Mouse (Mus musculus): ENCODE data around the gene Pnpla6.

Pnpla6 gene

DNA sequence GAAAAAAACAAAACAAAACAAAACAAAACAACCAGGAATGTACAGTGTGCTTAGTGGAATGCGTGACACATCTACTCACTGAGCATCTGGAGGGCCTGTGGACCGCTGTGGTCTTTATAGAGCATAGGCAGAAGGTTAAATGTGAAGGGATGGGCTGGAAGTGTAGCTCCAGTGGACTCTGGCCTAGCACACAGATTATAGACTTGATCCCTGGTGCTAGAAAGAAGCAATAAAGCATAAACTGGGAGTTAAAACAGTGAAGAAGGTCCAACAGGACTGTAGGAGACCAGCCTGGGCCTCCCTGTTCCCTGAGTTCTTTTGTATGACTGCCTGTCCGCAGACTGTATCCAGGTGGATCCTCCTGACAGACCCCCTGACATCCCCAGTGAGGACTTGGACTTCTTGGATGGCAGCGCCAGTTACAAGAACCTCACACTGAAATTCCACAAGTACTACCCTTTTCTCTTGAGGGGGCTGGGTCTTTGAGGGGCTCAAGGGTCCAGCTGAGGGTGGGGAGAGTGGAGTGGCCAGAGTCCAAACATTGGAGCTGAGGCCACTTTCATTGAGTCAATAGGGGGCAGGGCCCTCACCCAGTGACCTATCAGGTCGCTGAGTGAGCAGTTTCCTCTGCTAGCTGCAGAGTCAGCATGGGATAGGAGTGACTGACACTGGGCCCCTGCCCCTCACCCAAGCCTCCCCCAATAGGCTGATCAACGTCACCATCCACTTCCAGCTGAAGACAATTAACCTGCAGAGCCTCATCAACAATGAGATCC, 7.0 kb upstream of the Pnpla6 start:
- DNase-seq, result no peak

- DNase-seq, result peak; percentile 19
These were observed 420 bp upstream of the Pnpla6 start for GRCm38 (mm10) chr8:3514681-3515247.

DNA sequence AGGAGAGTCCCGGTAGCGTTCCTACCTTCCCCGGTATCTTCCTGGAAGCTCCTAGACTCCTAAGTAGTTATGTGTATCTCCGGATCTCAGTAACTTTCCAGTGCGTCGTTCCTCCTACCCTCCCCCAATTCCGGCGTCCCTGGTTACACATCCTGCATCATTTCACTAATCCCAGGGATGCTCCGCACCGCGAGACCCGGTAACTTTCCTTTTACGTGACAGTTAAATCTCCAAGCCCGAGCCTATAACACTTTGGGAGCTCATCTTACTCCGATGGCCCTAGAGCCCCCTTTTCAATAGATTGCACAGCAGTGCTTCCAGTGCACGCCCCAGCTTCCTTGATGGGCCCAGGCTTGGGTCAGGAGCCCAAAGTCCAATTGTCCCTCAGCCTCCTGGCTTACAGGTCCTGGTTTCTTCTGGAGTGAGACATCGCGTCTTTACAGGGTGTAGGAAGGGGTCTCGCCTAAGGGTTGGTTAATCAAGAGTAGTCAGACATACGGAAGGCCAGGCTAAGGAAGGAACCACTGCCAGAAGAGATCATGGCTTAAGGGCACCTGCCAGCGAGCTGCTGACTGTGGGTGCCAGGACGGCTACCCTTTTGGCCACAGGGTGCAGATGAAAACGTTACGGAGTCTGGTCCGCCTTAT, 710 bp downstream of the Pnpla6 start:
- DNase-seq, result peak; percentile 45

DNA sequence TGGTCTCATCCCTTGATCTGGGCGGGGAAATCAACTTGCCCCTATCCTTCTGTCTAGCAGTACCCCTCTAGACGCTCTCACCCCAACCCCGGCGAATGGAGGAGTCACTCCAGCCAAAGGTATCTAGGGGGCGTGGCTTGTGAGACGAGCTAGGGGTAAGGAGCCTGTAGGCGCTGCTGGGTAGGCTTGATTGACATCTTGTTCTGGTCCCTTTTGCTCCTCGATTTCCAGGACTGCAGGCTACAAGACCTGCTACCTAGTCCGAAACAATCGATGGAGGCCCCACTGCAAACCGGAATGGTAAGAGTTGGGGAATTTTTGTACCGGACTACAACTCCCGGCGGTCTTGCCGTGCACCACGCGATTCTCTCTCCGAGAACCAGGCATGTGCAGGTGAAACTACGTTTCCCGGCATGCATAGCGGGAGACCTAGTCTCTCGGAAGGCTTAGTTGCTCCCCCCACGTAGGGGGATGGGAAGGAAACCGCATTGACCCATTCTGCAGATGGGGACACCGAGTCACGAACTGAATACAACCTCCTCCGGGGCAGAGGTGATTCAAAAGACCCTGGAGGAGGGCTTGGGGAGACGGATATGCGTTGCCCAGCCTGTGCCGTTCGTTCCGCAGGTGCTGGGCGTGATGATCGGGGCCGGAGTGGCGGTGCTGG, 1.4 kb downstream of the Pnpla6 start:
- peak; percentile 94 for DNase-seq

- no peak for DNase-seq
These were observed 1.9 kb downstream of the Pnpla6 start for GRCm38 (mm10) chr8:3517117-3517495.

- no peak for DNase-seq
These were observed 7.0 kb downstream of the Pnpla6 start for GRCm38 (mm10) chr8:3522007-3522697.

- no peak for DNase-seq
These were observed 15.6 kb downstream of the Pnpla6 start for GRCm38 (mm10) chr8:3530816-3531215.

- DNase-seq, result no peak
These were observed 16.8 kb downstream of the Pnpla6 start for GRCm38 (mm10) chr8:3531936-3532335.

- peak; percentile 36 for DNase-seq
These were observed 21.1 kb downstream of the Pnpla6 start for GRCm38 (mm10) chr8:3536053-3536841.

- no peak for DNase-seq
These were observed 21.8 kb downstream of the Pnpla6 start for GRCm38 (mm10) chr8:3536940-3537339.

DNA sequence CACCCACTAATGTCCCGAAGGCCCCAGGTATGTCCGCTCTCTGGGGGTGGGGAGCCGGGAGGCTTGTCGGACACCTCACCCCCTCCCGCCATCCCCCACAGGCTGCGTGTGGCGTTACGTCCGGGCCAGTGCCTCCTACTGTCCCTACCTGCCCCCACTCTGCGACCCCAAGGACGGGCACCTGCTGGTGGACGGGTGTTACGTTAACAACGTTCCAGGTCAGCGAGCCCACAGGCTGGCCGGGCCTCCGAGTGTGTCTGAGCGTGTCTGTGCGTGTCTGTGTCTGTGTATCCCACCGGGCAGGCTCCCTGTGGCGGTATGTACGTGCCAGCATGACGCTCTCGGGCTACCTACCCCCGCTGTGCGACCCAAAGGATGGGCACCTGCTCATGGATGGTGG, 22.5 kb downstream of the Pnpla6 start:
- no peak for DNase-seq

DNA sequence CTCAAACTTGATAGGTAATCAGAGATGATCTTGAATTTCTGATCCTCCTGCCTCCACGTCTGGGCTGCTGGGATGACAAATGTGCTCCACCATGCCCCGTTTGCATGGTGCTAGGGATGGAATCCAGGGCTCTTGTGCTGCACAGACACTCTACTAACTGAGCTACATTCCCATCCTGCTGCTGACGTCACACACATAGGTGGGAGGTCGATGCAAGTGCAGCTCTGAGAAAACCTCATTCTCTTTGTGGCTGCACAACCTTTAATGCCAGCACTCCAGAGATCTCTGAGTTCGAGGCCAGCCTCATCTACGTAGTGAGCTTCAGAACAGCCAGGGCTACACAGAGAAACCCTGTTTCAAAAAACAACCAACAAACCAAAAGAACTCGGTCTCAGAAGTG, 24.0 kb downstream of the Pnpla6 start:
- no peak for DNase-seq

GRCm38 (mm10) chr8:3540076-3540475, 24.9 kb downstream of the Pnpla6 start:
- DNase-seq, result no peak

DNA sequence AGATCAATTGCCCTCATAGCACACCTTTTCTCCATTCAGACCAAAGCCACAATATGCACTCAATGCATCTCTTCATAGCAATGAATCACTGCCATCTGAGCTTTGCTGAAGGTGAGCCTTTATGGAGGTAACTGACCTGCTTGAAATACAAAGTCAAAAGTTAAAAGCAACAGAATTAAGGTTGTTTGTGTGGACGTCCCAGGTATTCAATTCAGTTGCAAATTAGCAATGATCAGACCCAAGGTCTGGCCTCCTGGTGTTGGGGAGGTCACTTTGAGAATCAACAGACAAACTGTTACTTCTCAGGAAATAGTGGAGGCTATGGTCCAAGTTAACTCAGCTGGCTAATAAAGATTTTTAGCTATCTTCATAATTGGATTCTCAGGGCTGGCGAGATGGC, 31.3 kb downstream of the Pnpla6 start:
- no peak for DNase-seq

DNA sequence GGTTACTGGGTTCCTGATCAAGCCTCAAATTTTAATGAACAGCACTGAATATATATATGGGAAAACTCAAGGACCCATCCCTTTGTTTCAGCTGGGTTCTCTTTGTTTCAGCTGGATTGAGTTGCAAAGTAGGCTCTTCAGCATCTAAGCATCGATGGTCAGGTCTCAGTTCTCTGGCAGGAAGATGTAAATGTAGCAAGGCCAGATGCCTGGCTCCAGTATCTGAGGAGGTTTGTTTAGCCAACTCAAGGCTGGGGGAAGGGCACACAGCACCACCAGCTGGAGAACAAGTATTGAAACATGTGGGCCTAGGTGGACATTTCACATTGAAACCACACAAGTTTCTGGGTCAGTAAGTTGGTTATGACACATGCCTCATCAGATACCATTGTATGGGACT, 37.1 kb downstream of the Pnpla6 start:
- DNase-seq, result no peak

- DNase-seq, result no peak
These were observed 40.9 kb downstream of the Pnpla6 start for GRCm38 (mm10) chr8:3556114-3556513.

- no peak for DNase-seq
These were observed 52.6 kb downstream of the Pnpla6 start, which contains the start of gene C330021F23Rik for GRCm38 (mm10) chr8:3567641-3568371. C330021F23Rik (plus strand) TSS chr8:3567990.

GRCm38 (mm10) chr8:3568378-3568777, 53.2 kb downstream of the Pnpla6 start:
- DNase-seq, result no peak

- no peak for DNase-seq
These were observed 54.6 kb downstream of the Pnpla6 start for GRCm38 (mm10) chr8:3569784-3570183.

DNA sequence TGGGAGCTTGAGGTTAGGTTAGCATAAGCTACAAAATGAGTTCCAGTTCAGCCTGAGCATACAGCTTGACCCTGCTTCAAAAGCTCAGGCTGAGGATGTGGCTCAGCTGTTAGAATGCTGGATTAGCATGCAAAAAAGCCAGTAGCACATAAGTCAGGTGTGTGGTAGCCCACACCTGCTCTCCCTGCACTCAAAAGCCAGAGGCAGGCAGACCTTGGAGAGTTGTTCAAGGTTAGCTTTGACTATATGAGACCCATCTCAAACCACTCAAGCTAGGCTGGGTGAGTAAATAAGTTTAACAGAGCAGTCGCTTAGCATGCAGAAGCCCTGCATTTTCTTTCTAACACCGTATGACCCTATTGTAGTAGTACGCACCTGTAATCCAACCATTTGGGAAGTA, 59.4 kb downstream of the Pnpla6 start:
- no peak for DNase-seq

DNA sequence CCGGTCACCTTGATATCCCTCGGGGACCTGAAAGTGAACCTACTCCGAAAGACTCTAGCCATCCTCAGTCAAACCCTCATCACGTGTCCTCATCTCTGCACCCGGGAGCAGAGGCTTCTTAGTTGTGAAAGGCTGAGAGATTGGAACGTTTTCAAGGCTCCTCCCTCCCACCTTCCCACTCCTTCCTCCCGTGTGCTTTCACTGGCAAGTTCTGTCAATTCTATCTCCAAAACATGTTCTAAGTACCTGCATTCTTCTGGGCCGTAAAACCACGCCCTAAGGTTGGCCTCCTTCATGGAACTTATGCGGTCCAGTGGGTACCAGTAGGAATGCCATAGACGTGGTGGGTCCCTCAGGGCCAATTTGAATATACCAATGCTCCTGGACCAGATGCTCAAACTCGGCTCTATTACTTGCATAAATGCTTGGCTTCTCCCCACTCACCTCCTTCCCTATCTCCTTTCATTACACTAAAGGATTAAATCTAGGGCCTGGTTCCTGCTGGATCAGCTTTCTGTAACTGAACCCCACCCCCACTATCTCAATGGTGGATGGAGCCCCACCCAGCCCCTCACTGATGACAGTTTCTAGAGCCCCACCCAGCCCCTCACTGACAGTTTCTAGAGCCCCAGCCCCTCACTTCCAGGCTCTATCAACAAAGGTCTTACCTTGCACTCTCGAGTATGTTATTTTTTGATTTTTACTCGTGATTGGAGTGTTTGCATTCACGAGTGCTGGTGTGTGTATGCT, 61.2 kb downstream of the Pnpla6 start:
- DNase-seq, result no peak
